Mouse (Mus musculus) forebrain, embryonic 13.5 days (tissue): Measurements from ENCODE around the gene Celf5. TPM values are rescaled to one million over a fixed set of nuclear protein-coding genes. Genes with fewer than 3 reads are reported as not detected.

Experiments
- ATAC-seq: fragments of 200-750 bp; cut with Nextera tagmentation; 2 replicates; pipeline ENCODE4 v1.8.0; 2017
- H3K27ac ChIP-seq: fragments of 300-500 bp; sonication (generic); 2 replicates; pipeline ENCODE4 v1.5.1; 2015; ENCODE audit warnings: inconsistent platforms, mild to moderate bottlenecking, moderate library complexity
- H3K27me3 ChIP-seq: fragments of 300-500 bp; sonication (generic); 2 replicates; pipeline ENCODE4 v1.6.1; 2015; ENCODE audit warnings: mild to moderate bottlenecking, inconsistent platforms
- H3K36me3 ChIP-seq: fragments of 300-500 bp; sonication (generic); 2 replicates; pipeline ENCODE4 v1.6.1; 2015; ENCODE audit warnings: mild to moderate bottlenecking, inconsistent platforms; ENCODE audit not compliant: poor library complexity, severe bottlenecking
- H3K4me1 ChIP-seq: fragments of 300-500 bp; sonication (generic); 2 replicates; pipeline ENCODE4 v1.6.1; 2015; ENCODE audit warnings: inconsistent platforms
- H3K4me2 ChIP-seq: fragments of 300-500 bp; sonication (generic); 2 replicates; pipeline ENCODE4 v1.6.1; 2015; ENCODE audit warnings: inconsistent platforms, mild to moderate bottlenecking, moderate library complexity
- H3K4me3 ChIP-seq: fragments of 300-500 bp; sonication (generic); 2 replicates; pipeline ENCODE4 v1.5.1; 2015; ENCODE audit warnings: mild to moderate bottlenecking, inconsistent platforms
- H3K9ac ChIP-seq: fragments of 300-500 bp; sonication (generic); 2 replicates; pipeline ENCODE4 v1.6.1; 2015; ENCODE audit warnings: mild to moderate bottlenecking, inconsistent platforms
- H3K9me3 ChIP-seq: fragments of 300-500 bp; sonication (generic); replicated peaks from 2 replicates; pipeline ENCODE4 v1.6.1; 2016; ENCODE audit warnings: inconsistent platforms
- WGBS: fragments of 180-500 bp; shearing (Covaris S2); methylation state at CpG from one replicate; pipeline ENCODE4 v1.1.7; 2015; 5-methylcytosine and 5-hydroxymethylcytosine counted together
- microRNA-seq: library from miRNA; unstranded; fragments of <30 nt; microRNA quantifications from one replicate; pipeline ENCODE4, GENCODE M21; 2016
- polyA plus RNA-seq: library from polyadenylated mRNA; unstranded; fragments of >200 nt; fragmentation: Nextera tagmentation; extraction: Ambion mirVana; gene quantifications from 2 replicates; pipeline ENCODE4 v1.2.1, GENCODE M21; 2015

Celf5 gene
- polyA plus RNA-seq, 1 experiment from 2014 or later, result 48.8 TPM

- Histone ChIP-seq H3K4me2 (peak overlapping the region; percentile 45), H3K9me3 (no peaks in the 10 kb centered on the region), H3K27ac (peak overlapping the region; percentile 35; the same call in 1 of the 2 replicates), H3K4me1 (peaks cover 80% of the 10 kb centered on the region), H3K36me3 (peaks cover 2% of the 10 kb centered on the region; the same call in 1 of the 2 replicates), H3K27me3 (peaks cover 2% of the 10 kb centered on the region; the same call in 1 of the 2 replicates), H3K9ac (peak overlapping the region; percentile 50), H3K4me3 (no peak overlapping the region; the same call in 1 of the 2 replicates)
- peak; percentile 14; the same call in 1 of the 2 replicates for ATAC-seq
- WGBS, result 24% methylated on average over 26 of the region's 26 CpGs
Measured at GRCm38 (mm10) chr10:81413310-81414261, 68.9 kb downstream of the Celf5 start.

GRCm38 (mm10) chr10:81412586-81413309 is 69.8 kb downstream of the Celf5 start:
- ATAC-seq, result no peak
- 76% methylated on average over 16 of the region's 16 CpGs for WGBS
- 0 out of 2 replicates have a peak overlapping the region, but pooled peaks have one; percentile 31 for H3K9ac ChIP-seq
- H3K27me3 ChIP-seq, result peaks cover 10% of the 10 kb centered on the region
- H3K27ac ChIP-seq, result peak overlapping the region; percentile 76
- H3K36me3 ChIP-seq, result peaks cover 11% of the 10 kb centered on the region
- no peaks in the 10 kb centered on the region for H3K9me3 ChIP-seq
- no peak overlapping the region for H3K4me2 ChIP-seq
- H3K4me1 ChIP-seq, result peaks cover 79% of the 10 kb centered on the region
- no peak overlapping the region for H3K4me3 ChIP-seq

- peak overlapping the region; percentile 31; the same call in 1 of the 2 replicates for H3K9ac ChIP-seq
- peaks cover 16% of the 10 kb centered on the region for H3K36me3 ChIP-seq
- WGBS, result 68% methylated on average over 18 of the region's 18 CpGs
- no peak for ATAC-seq
- H3K27ac ChIP-seq, result peak overlapping the region; percentile 76
- peaks cover 79% of the 10 kb centered on the region for H3K4me1 ChIP-seq
- no peaks in the 10 kb centered on the region for H3K9me3 ChIP-seq
- no peak overlapping the region for H3K4me3 ChIP-seq
- peaks cover 21% of the 10 kb centered on the region for H3K27me3 ChIP-seq
- H3K4me2 ChIP-seq, result no peak overlapping the region
Measured at GRCm38 (mm10) chr10:81411471-81412400, 70.8 kb downstream of the Celf5 start.

DNA sequence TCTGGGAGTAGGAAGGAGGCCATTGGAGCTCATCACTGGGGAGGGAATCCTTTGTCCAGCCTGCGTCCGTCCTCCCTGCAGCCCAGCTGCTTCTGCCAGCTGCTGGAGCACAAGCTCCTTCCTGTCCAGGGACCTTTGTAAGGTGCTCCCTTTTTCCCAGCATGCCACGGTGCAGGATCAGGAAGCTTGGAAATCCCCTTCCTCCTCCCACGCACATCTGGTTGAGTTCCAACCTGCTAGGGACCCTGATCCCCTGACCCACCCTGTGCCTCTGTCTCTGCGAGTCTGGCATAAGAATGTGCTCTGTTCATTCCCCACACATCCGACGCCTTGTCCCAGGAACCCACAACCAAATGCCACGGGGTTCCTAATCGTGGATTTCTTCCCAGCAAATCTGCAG is 71.5 kb downstream of the Celf5 start:
- Histone ChIP-seq H3K27me3 (peaks cover 27% of the 10 kb centered on the region), H3K4me3 (no peak overlapping the region), H3K9me3 (no peaks in the 10 kb centered on the region), H3K4me2 (no peak overlapping the region), H3K4me1 (peaks cover 75% of the 10 kb centered on the region), H3K27ac (peak overlapping the region; percentile 76), H3K9ac (no peak overlapping the region), H3K36me3 (peaks cover 24% of the 10 kb centered on the region)
- no peak for ATAC-seq
- 84% methylated on average over 9 of the region's 9 CpGs for WGBS

DNA sequence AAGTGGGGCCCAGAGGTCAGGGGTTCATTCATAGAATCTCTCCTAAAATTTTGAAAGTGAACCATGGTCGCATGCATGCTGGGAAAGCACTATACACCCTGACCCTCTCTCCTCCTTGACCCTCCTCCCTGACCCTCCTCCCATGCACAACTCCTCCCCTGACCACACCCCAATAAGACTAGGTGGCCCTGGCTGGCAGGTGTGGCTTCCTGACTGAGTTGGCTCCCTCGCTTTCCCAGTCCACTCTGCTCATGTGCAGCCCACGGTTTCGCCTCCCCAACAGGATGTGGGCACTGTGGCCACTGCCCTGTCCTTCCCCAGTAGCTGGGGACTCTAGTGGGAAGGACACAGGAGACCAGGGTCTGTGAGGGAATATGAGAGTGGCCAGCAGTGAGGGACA is 72.2 kb downstream of the Celf5 start:
- no peak overlapping the region for H3K9ac ChIP-seq
- peaks cover 30% of the 10 kb centered on the region for H3K27me3 ChIP-seq
- WGBS, result 74% methylated on average over 4 of the region's 4 CpGs
- no peak overlapping the region for H3K4me3 ChIP-seq
- H3K4me2 ChIP-seq, result no peak overlapping the region
- no peak overlapping the region for H3K27ac ChIP-seq
- no peaks in the 10 kb centered on the region for H3K9me3 ChIP-seq
- peaks cover 30% of the 10 kb centered on the region for H3K36me3 ChIP-seq
- H3K4me1 ChIP-seq, result peaks cover 70% of the 10 kb centered on the region
- no peak for ATAC-seq

DNA sequence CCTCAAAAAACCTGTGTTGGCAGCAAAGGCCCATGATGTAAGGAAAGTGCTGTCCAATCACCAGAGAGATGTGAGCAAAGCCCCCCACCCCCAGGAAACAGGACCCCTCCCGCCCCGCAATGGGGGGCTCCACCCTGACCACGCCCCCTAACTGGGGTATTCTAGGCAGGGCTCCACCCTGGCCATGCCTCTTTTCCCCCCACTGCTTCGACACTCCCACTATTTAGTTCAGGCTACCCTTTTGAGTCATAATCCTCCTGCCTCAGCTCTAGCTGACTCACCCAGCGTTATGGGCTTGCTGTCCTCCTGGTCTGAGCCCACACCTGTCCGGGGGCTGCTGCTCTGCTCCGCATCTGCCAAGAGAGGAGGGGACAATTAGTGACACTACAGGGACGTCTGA is 73.2 kb downstream of the Celf5 start:
- Histone ChIP-seq H3K36me3 (peaks cover 40% of the 10 kb centered on the region), H3K9ac (no peak overlapping the region), H3K4me2 (no peak overlapping the region), H3K4me1 (peaks cover 60% of the 10 kb centered on the region), H3K27me3 (peaks cover 38% of the 10 kb centered on the region), H3K4me3 (no peak overlapping the region), H3K27ac (no peak overlapping the region; the same call in 1 of the 2 replicates), H3K9me3 (no peaks in the 10 kb centered on the region)
- ATAC-seq, result no peak
- WGBS, result 15% methylated on average over 8 of the region's 8 CpGs

Small RNAs within 50 kb of the gene (microRNA-seq; reads per million reads assigned to microRNA genes)
- gene Gm25595, result not detected
- gene Mir1191b, result 1.3 reads per million

Other genes with a start within 250 kb of the Celf5 start
- gene Zfr2, start 249.6 kb downstream of the Celf5 start, polyA plus RNA-seq, result 9.7 and 10.9 TPM in 2 replicates
- gene Matk, start 229.8 kb downstream of the Celf5 start, polyA plus RNA-seq, result 5.6 and 7.4 TPM in 2 replicates
- gene Mrpl54, start 215.8 kb downstream of the Celf5 start, polyA plus RNA-seq, result 134 and 135 TPM in 2 replicates
- 28.6 and 32.3 TPM in 2 replicates for gene Apba3, start 215.7 kb downstream of the Celf5 start, polyA plus RNA-seq
- 6.2 and 7.1 TPM in 2 replicates for gene Tjp3, start 191.1 kb downstream of the Celf5 start, polyA plus RNA-seq
- 73.1 and 87.2 TPM in 2 replicates for gene Pip5k1c, start 189.7 kb downstream of the Celf5 start, polyA plus RNA-seq
- 39.9 and 42.0 TPM in 2 replicates for gene Cactin, start 161.6 kb downstream of the Celf5 start, polyA plus RNA-seq
- 2.6 and 3.8 TPM in 2 replicates for gene Tbxa2r, start 154.0 kb downstream of the Celf5 start, polyA plus RNA-seq
- gene Gipc3, start 139.4 kb downstream of the Celf5 start, polyA plus RNA-seq, result not detected in 2 replicates
- gene Hmg20b, start 132.2 kb downstream of the Celf5 start, polyA plus RNA-seq, result 60.6 and 61.1 TPM in 2 replicates
- 6.3 and 6.8 TPM in 2 replicates for gene Mfsd12, start 125.2 kb downstream of the Celf5 start, polyA plus RNA-seq
- 0.44 and 0.45 TPM in 2 replicates for gene 4930404N11Rik, start 116.9 kb downstream of the Celf5 start, polyA plus RNA-seq
- gene Fzr1, start 104.2 kb downstream of the Celf5 start, polyA plus RNA-seq, result 117 and 128 TPM in 2 replicates
- 76.7 and 87.3 TPM in 2 replicates for gene Dohh, start 98.3 kb downstream of the Celf5 start, polyA plus RNA-seq
- 4.2 and 5.8 TPM in 2 replicates for gene Gm48551, start 98.2 kb downstream of the Celf5 start, polyA plus RNA-seq
- 2.1 and 2.3 TPM in 2 replicates for gene Gm48552, start 93.7 kb downstream of the Celf5 start, polyA plus RNA-seq
- gene Smim24, start 89.7 kb downstream of the Celf5 start, polyA plus RNA-seq, result 1.8 TPM in 2 replicates
- gene Nfic, start 27.1 kb downstream of the Celf5 start, polyA plus RNA-seq, result 18.5 and 25.2 TPM in 2 replicates
- 56.8 and 60.9 TPM in 2 replicates for gene Ncln, start 13.7 kb upstream of the Celf5 start, polyA plus RNA-seq
- gene S1pr4, start 17.4 kb upstream of the Celf5 start, polyA plus RNA-seq, result 0.52 and 0.53 TPM in 2 replicates
- gene Gna15, start 41.5 kb upstream of the Celf5 start, polyA plus RNA-seq, result 0.48 and 0.57 TPM in 2 replicates
- 79.0 and 84.3 TPM in 2 replicates for gene Gna11, start 62.5 kb upstream of the Celf5 start, polyA plus RNA-seq
- gene Aes, start 76.8 kb upstream of the Celf5 start, polyA plus RNA-seq, result 430 and 502 TPM in 2 replicates
- 15.1 and 17.7 TPM in 2 replicates for gene Tle2, start 91.9 kb upstream of the Celf5 start, polyA plus RNA-seq
- 1.8 and 4.1 TPM in 2 replicates for gene Tle6, start 118.4 kb upstream of the Celf5 start, polyA plus RNA-seq
- gene BC025920, start 123.6 kb upstream of the Celf5 start, polyA plus RNA-seq, result 2.0 and 3.7 TPM in 2 replicates
- gene Sirt6, start 145.1 kb upstream of the Celf5 start, polyA plus RNA-seq, result 56.6 and 65.3 TPM in 2 replicates
- gene Ankrd24, start 145.8 kb upstream of the Celf5 start, polyA plus RNA-seq, result 6.4 and 6.9 TPM in 2 replicates
- 5.4 and 5.6 TPM in 2 replicates for gene Gm10778, start 166.3 kb upstream of the Celf5 start, polyA plus RNA-seq
- gene Zfp433, start 222.1 kb upstream of the Celf5 start, polyA plus RNA-seq, result 22.8 and 23.2 TPM in 2 replicates